Mouse (Mus musculus): ENCODE data around the gene Trpv5. TPM values are rescaled to one million over a fixed set of nuclear protein-coding genes. Genes with fewer than 3 reads are reported as not detected.

Gene Trpv5
- polyA plus RNA-seq, 1 experiment from 2014 or later = not detected

GRCm38 (mm10) chr6:41607637-41608036, 72.9 kb downstream of the Trpv5 start:
- no peaks in the 10 kb centered on the region for H3K27me3 ChIP-seq (ENCODE audit: control insufficient read depth, insufficient read depth, low read length)
- no peak overlapping the region for H3K27ac ChIP-seq (replicated peaks; ENCODE audit: low read depth, low read length)
- H3K36me3 ChIP-seq (ENCODE audit: control insufficient read depth, insufficient read depth, low read length) = no peaks in the 10 kb centered on the region
- no peaks in the 10 kb centered on the region for H3K9me3 ChIP-seq (ENCODE audit: control insufficient read depth, low read length)
- H3K9ac ChIP-seq (ENCODE audit: low read length) = no peak overlapping the region
- DNase-seq (ENCODE audit: low spot score) (no peak), ATAC-seq (ENCODE audit: insufficient number of reproducible peaks, low FRiP score, low TSS enrichment, low read depth) (no peak)
- peaks cover 6% of the 10 kb centered on the region; the same call in 1 of the 2 replicates for H3K4me1 ChIP-seq (ENCODE audit: control insufficient read depth, insufficient read depth, low read length)
- H3K4me2 ChIP-seq (ENCODE audit: low read depth, severe bottlenecking) = no peak overlapping the region
- WGBS = 45% methylated on average over 5 of the region's 5 CpGs
- no peak overlapping the region for H3K4me3 ChIP-seq (ENCODE audit: low read depth, low read length)

DNA sequence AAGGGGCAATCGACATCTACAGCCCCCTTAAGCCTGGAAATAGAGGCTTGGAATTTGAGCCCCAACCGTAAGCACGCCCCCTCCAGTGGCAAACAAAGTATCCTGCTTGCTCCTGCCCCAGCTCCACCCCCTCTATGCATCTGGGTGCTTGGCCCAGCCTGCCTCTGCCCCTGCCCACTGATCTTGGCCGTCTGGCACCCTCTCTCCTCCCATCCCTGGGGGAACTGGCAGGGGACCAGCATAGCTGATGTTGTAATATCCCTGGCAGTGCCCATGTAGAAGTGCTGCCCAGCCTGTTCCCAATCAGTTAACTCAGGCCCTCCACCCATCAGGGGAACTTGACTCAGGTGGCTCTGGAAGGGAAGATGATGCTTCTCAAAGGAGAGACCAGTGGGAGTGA, 74.4 kb downstream of the Trpv5 start:
- Histone ChIP-seq H3K4me1 (ENCODE audit: control insufficient read depth, insufficient read depth, low read length) (peaks cover 6% of the 10 kb centered on the region; the same call in 1 of the 2 replicates), H3K27me3 (ENCODE audit: control insufficient read depth, insufficient read depth, low read length) (no peaks in the 10 kb centered on the region), H3K9me3 (ENCODE audit: control insufficient read depth, low read length) (no peaks in the 10 kb centered on the region), H3K9ac (ENCODE audit: low read length) (no peak overlapping the region), H3K4me2 (ENCODE audit: low read depth, severe bottlenecking) (peak overlapping the region; percentile 80), H3K27ac (replicated peaks; ENCODE audit: low read depth, low read length) (no peak overlapping the region), H3K36me3 (ENCODE audit: control insufficient read depth, insufficient read depth, low read length) (no peaks in the 10 kb centered on the region), H3K4me3 (ENCODE audit: low read depth, low read length) (peak overlapping the region; percentile 60; the same call in 1 of the 2 replicates)
- DNase-seq (ENCODE audit: low spot score) = no peak
- WGBS = 7% methylated on average over 4 of the region's 4 CpGs
- 0 out of 2 replicates have a peak, but pooled peaks have one; percentile 4 for ATAC-seq (ENCODE audit: insufficient number of reproducible peaks, low FRiP score, low TSS enrichment, low read depth)

- peak overlapping the region; percentile 80 for H3K4me2 ChIP-seq (ENCODE audit: low read depth, severe bottlenecking)
- no peak overlapping the region; the same call in 1 of the 2 replicates for H3K27ac ChIP-seq (replicated peaks; ENCODE audit: low read depth, low read length)
- under 1% methylated on average over 7 of the region's 7 CpGs for WGBS
- peak overlapping the region; percentile 78 for H3K9ac ChIP-seq (ENCODE audit: low read length)
- peaks cover 6% of the 10 kb centered on the region; the same call in 1 of the 2 replicates for H3K4me1 ChIP-seq (ENCODE audit: control insufficient read depth, insufficient read depth, low read length)
- no peaks in the 10 kb centered on the region for H3K9me3 ChIP-seq (ENCODE audit: control insufficient read depth, low read length)
- H3K27me3 ChIP-seq (ENCODE audit: control insufficient read depth, insufficient read depth, low read length) = no peaks in the 10 kb centered on the region
- H3K4me3 ChIP-seq (ENCODE audit: low read depth, low read length) = peak overlapping the region; percentile 60
- DNase-seq (ENCODE audit: low spot score) (no peak), ATAC-seq (ENCODE audit: insufficient number of reproducible peaks, low FRiP score, low TSS enrichment, low read depth) (peak; percentile 47; the same call in 1 of the 2 replicates)
- H3K36me3 ChIP-seq (ENCODE audit: control insufficient read depth, insufficient read depth, low read length) = no peaks in the 10 kb centered on the region
Measured at GRCm38 (mm10) chr6:41605794-41606104, 74.8 kb downstream of the Trpv5 start.

DNA sequence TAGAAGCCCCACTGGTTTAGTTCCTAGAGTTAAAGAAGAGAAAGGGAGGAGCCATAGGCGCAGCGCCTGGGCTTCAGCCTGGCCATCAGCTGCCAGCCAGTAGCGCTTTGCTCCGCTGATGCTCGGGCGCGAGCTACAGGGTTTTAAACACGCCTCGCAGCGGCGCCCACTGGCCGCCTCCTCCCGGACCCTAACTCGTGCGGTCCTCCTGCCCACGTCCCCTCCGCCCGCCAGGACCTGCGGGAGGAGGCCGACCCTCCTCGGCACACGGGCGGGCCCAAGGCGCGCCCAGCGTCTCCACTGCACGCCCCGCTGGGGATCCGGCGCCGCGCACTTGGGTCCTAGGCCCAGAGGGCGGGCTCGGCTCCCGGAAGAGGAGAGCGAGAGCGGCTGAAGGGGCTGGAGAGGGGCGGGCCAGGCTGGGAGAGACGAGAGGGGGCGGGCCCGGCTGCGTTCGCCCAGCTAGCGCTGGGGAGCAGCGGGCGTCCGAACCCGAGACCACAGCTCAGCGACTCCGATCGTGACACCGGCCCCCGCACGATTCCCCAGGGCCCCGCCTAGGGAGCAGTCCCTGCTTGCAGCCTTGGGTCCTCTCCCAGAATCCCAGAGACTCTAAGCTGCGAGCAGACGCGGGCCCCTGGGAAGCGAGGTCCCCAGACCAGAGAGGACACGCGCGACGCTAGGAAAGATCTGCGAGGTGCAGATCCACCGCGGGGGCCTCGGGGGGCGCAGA, 75.3 kb downstream of the Trpv5 start, which contains the start of gene Ephb6:
Ephb6 (plus strand) TSS at position 422 of the 733 bp plus-strand sequence.
- under 1% methylated on average over 67 of the region's 68 CpGs for WGBS
- Histone ChIP-seq H3K4me3 (ENCODE audit: low read depth, low read length) (peak within 1 kb of the TSS; percentile 60), H3K27ac (replicated peaks; ENCODE audit: low read depth, low read length) (peak within 1 kb of the TSS; percentile 87), H3K9me3 (ENCODE audit: control insufficient read depth, low read length) (no peaks in the 10 kb centered on the region), H3K27me3 (ENCODE audit: control insufficient read depth, insufficient read depth, low read length) (no peaks in the 10 kb centered on the region), H3K4me1 (ENCODE audit: control insufficient read depth, insufficient read depth, low read length) (peaks cover 6% of the 10 kb centered on the region; the same call in 1 of the 2 replicates), H3K4me2 (ENCODE audit: low read depth, severe bottlenecking) (peak within 1 kb of the TSS; percentile 80), H3K36me3 (ENCODE audit: control insufficient read depth, insufficient read depth, low read length) (no peaks in the 10 kb centered on the region), H3K9ac (ENCODE audit: low read length) (peak within 1 kb of the TSS; percentile 78)
- DNase-seq (ENCODE audit: low spot score) (peak; percentile 88), ATAC-seq (ENCODE audit: insufficient number of reproducible peaks, low FRiP score, low TSS enrichment, low read depth) (peak; percentile 95)

GRCm38 (mm10) chr6:41604401-41605050, 76.0 kb downstream of the Trpv5 start:
- peak overlapping the region; percentile 78 for H3K9ac ChIP-seq (ENCODE audit: low read length)
- H3K4me3 ChIP-seq (ENCODE audit: low read depth, low read length) = peak overlapping the region; percentile 60
- peak overlapping the region; percentile 80 for H3K4me2 ChIP-seq (ENCODE audit: low read depth, severe bottlenecking)
- peaks cover 6% of the 10 kb centered on the region; the same call in 1 of the 2 replicates for H3K4me1 ChIP-seq (ENCODE audit: control insufficient read depth, insufficient read depth, low read length)
- no peaks in the 10 kb centered on the region for H3K9me3 ChIP-seq (ENCODE audit: control insufficient read depth, low read length)
- H3K27me3 ChIP-seq (ENCODE audit: control insufficient read depth, insufficient read depth, low read length) = no peaks in the 10 kb centered on the region
- peak; percentile 63 for ATAC-seq (ENCODE audit: insufficient number of reproducible peaks, low FRiP score, low TSS enrichment, low read depth)
- peak overlapping the region; percentile 87 for H3K27ac ChIP-seq (replicated peaks; ENCODE audit: low read depth, low read length)
- DNase-seq (ENCODE audit: low spot score) = peak; percentile 81
- under 1% methylated on average over 23 of the region's 23 CpGs for WGBS
- H3K36me3 ChIP-seq (ENCODE audit: control insufficient read depth, insufficient read depth, low read length) = no peaks in the 10 kb centered on the region

Other genes starting within 250 kb of the Trpv5 start
- not detected in 2 replicates for gene Gm10334, start 234.6 kb downstream of the Trpv5 start, polyA plus RNA-seq (2014; fragmentation: Nextera tagmentation; extraction: Ambion mirVana)
- gene Prss1, start 221.8 kb downstream of the Trpv5 start, polyA plus RNA-seq (2014; fragmentation: Nextera tagmentation; extraction: Ambion mirVana) = not detected in 2 replicates
- gene Prss2, start 159.0 kb downstream of the Trpv5 start, polyA plus RNA-seq (2014; fragmentation: Nextera tagmentation; extraction: Ambion mirVana) = not detected in 2 replicates
- gene Ephb6, start 75.3 kb downstream of the Trpv5 start, polyA plus RNA-seq (2014; fragmentation: Nextera tagmentation; extraction: Ambion mirVana) = 14.8 and 14.9 TPM in 2 replicates
- 0.27 and 0.40 TPM in 2 replicates for gene Trpv6, start 44.4 kb downstream of the Trpv5 start, polyA plus RNA-seq (2014; fragmentation: Nextera tagmentation; extraction: Ambion mirVana)
- gene Llcfc1, start 3.7 kb upstream of the Trpv5 start, polyA plus RNA-seq (2014; fragmentation: Nextera tagmentation; extraction: Ambion mirVana) = not detected in 2 replicates
- gene Kel, start 23.6 kb upstream of the Trpv5 start, polyA plus RNA-seq (2014; fragmentation: Nextera tagmentation; extraction: Ambion mirVana) = 7.9 and 8.5 TPM in 2 replicates
- gene Olfr459, start 94.4 kb upstream of the Trpv5 start, polyA plus RNA-seq (2014; fragmentation: Nextera tagmentation; extraction: Ambion mirVana) = not detected in 2 replicates
- not detected in 2 replicates for gene Pip, start 166.8 kb upstream of the Trpv5 start, polyA plus RNA-seq (2014; fragmentation: Nextera tagmentation; extraction: Ambion mirVana)
- gene Sval2, start 172.2 kb upstream of the Trpv5 start, polyA plus RNA-seq (2014; fragmentation: Nextera tagmentation; extraction: Ambion mirVana) = not detected in 2 replicates